Mouse (Mus musculus): ENCODE measurements at regions not wholly inside any gene's neighbourhood (a gene's known extent, or its start where the extent isn't known, plus 50 kb on each side); places are given as distances from the start of the nearest gene placed in this dataset.

DNA sequence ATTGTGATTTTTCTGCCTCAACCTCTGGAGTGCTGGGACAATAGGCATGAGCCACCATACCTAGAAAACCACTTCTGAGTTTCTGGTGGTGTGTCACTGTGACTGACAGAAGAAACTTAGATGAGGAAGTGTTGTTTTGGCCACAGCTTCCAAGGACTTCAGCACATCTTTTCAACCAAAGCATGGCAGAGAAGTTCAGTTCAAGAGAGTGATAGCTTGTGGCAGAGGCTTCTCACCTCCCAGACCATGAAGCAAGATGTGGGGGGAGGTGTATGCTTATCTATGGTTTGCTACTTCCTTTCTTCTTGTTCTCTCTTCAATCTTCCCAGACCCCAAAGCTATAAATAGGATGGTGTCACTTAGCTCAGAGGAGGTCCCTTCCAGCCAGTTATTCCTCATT, 753.3 kb downstream of the Car8 start:
- H3K4me3 ChIP-seq (replicated peaks) = no peak overlapping the region
- no peak for ATAC-seq (ENCODE audit: low FRiP score)
- no peak overlapping the region for H3K4me2 ChIP-seq
- no peaks in the 10 kb centered on the region for H3K36me3 ChIP-seq
- H3K27me3 ChIP-seq (replicated peaks) = no peaks in the 10 kb centered on the region
- H3K27ac ChIP-seq (replicated peaks) = no peak overlapping the region
- H3K9ac ChIP-seq (replicated peaks) = no peak overlapping the region
- H3K9me3 ChIP-seq (replicated peaks) = no peaks in the 10 kb centered on the region
- H3K4me1 ChIP-seq = no peaks in the 10 kb centered on the region

- ATAC-seq (ENCODE audit: low FRiP score) = no peak; the same call in 1 of the 2 replicates
- peak overlapping the region; percentile 25; the same call in 1 of the 2 replicates for H3K4me2 ChIP-seq
- no peaks in the 10 kb centered on the region for H3K9me3 ChIP-seq (replicated peaks)
- H3K27me3 ChIP-seq (replicated peaks) = no peaks in the 10 kb centered on the region
- 9% methylated on average over 9 of the region's 9 CpGs for WGBS
- H3K36me3 ChIP-seq = no peaks in the 10 kb centered on the region
- no peak overlapping the region for H3K4me3 ChIP-seq (replicated peaks)
- peaks cover 11% of the 10 kb centered on the region; the same call in 1 of the 2 replicates for H3K4me1 ChIP-seq
- H3K27ac ChIP-seq (replicated peaks) = 0 out of 2 replicates have a peak overlapping the region, but pooled peaks have one; percentile 28
- H3K9ac ChIP-seq (replicated peaks) = no peak overlapping the region
These were observed 783.7 kb downstream of the Car8 start for GRCm38 (mm10) chr4:7455130-7455529.

GRCm38 (mm10) chr4:7452678-7453077, 786.2 kb downstream of the Car8 start:
- Histone ChIP-seq H3K9ac (replicated peaks) (no peak overlapping the region), H3K27me3 (replicated peaks) (no peaks in the 10 kb centered on the region), H3K9me3 (replicated peaks) (no peaks in the 10 kb centered on the region), H3K4me3 (replicated peaks) (no peak overlapping the region), H3K4me2 (no peak overlapping the region), H3K4me1 (peaks cover 11% of the 10 kb centered on the region; the same call in 1 of the 2 replicates), H3K36me3 (no peaks in the 10 kb centered on the region), H3K27ac (replicated peaks) (no peak overlapping the region)
- no peak for ATAC-seq (ENCODE audit: low FRiP score)
- 68% methylated on average over 3 of the region's 3 CpGs for WGBS

DNA sequence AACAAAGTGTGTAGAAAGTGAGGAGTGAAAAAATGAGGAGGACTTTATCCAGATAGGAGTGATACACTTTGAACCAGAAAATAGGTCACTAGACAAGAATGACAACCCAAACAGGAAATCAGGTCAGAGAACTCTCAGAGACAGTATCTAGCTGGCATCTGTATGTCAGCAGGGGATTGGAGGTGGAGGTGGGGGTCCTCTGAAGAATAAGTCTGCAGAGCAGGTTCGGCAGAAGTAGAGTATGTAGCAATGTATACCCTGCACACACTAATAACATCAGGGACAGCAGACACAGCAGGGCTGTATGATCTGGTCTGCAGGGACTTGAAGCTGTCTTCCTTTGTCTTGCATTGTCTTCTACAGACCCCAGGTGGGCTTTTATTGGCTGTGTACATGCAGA, 787.9 kb downstream of the Car8 start:
- Histone ChIP-seq H3K27ac (replicated peaks) (no peak overlapping the region), H3K4me2 (no peak overlapping the region), H3K9ac (replicated peaks) (no peak overlapping the region), H3K9me3 (replicated peaks) (no peaks in the 10 kb centered on the region), H3K36me3 (no peaks in the 10 kb centered on the region), H3K4me3 (replicated peaks) (no peak overlapping the region), H3K4me1 (peaks cover 11% of the 10 kb centered on the region; the same call in 1 of the 2 replicates), H3K27me3 (replicated peaks) (no peaks in the 10 kb centered on the region)
- ATAC-seq (ENCODE audit: low FRiP score) = no peak
- WGBS = 39% methylated on average over 1 of the region's 1 CpGs

GRCm38 (mm10) chr4:7429308-7429707, 809.5 kb downstream of the Car8 start:
- Histone ChIP-seq H3K9me3 (replicated peaks) (no peaks in the 10 kb centered on the region), H3K27ac (replicated peaks) (no peak overlapping the region), H3K27me3 (replicated peaks) (no peaks in the 10 kb centered on the region), H3K4me2 (no peak overlapping the region), H3K4me1 (no peaks in the 10 kb centered on the region), H3K36me3 (no peaks in the 10 kb centered on the region), H3K4me3 (replicated peaks) (no peak overlapping the region), H3K9ac (replicated peaks) (no peak overlapping the region)
- ATAC-seq (ENCODE audit: low FRiP score) = no peak
- WGBS = 86% methylated on average over 3 of the region's 3 CpGs

- no peak for ATAC-seq (ENCODE audit: low FRiP score)
- no peak overlapping the region for H3K4me2 ChIP-seq
- H3K9ac ChIP-seq (replicated peaks) = no peak overlapping the region
- H3K4me1 ChIP-seq = no peaks in the 10 kb centered on the region
- no peak overlapping the region for H3K4me3 ChIP-seq (replicated peaks)
- H3K36me3 ChIP-seq = no peaks in the 10 kb centered on the region
- no peak overlapping the region for H3K27ac ChIP-seq (replicated peaks)
- H3K9me3 ChIP-seq (replicated peaks) = no peaks in the 10 kb centered on the region
- H3K27me3 ChIP-seq (replicated peaks) = no peaks in the 10 kb centered on the region
These were observed 814.8 kb downstream of the Car8 start for GRCm38 (mm10) chr4:7424081-7424480.

GRCm38 (mm10) chr4:7423204-7423603, 815.6 kb downstream of the Car8 start:
- no peaks in the 10 kb centered on the region for H3K4me1 ChIP-seq
- H3K27me3 ChIP-seq (replicated peaks) = no peaks in the 10 kb centered on the region
- no peaks in the 10 kb centered on the region for H3K9me3 ChIP-seq (replicated peaks)
- no peak overlapping the region for H3K4me3 ChIP-seq (replicated peaks)
- no peak overlapping the region for H3K9ac ChIP-seq (replicated peaks)
- H3K4me2 ChIP-seq = no peak overlapping the region
- ATAC-seq (ENCODE audit: low FRiP score) = no peak
- no peak overlapping the region for H3K27ac ChIP-seq (replicated peaks)
- H3K36me3 ChIP-seq = no peaks in the 10 kb centered on the region
- 71% methylated on average over 4 of the region's 4 CpGs for WGBS

GRCm38 (mm10) chr4:7422787-7423186, 816.1 kb downstream of the Car8 start:
- no peak for ATAC-seq (ENCODE audit: low FRiP score)
- Histone ChIP-seq H3K4me2 (no peak overlapping the region), H3K27ac (replicated peaks) (no peak overlapping the region), H3K27me3 (replicated peaks) (no peaks in the 10 kb centered on the region), H3K9ac (replicated peaks) (no peak overlapping the region), H3K9me3 (replicated peaks) (no peaks in the 10 kb centered on the region), H3K36me3 (no peaks in the 10 kb centered on the region), H3K4me1 (no peaks in the 10 kb centered on the region), H3K4me3 (replicated peaks) (no peak overlapping the region)
- WGBS = 61% methylated on average over 3 of the region's 3 CpGs

DNA sequence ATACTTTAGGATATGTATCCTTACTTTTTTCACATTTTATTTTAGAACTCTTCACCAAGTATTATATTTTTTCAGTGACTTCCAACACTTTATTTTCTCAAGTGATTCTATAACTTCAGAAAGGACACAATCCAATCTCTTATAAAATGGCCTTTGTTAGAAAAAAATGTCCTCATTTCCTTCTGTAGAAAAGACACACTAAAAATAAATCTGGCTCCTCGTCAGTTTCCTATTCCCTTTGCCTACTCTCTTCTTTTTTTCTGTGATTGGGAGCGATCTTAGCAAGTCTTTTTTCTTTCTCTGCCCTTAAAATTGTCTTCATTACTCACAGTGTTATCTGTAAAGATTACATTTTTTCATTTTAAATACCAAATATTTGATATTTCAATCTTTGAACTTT, 824.5 kb downstream of the Car8 start:
- Histone ChIP-seq H3K9ac (replicated peaks) (no peak overlapping the region), H3K4me1 (no peaks in the 10 kb centered on the region), H3K4me2 (no peak overlapping the region), H3K36me3 (no peaks in the 10 kb centered on the region), H3K27me3 (replicated peaks) (no peaks in the 10 kb centered on the region), H3K9me3 (replicated peaks) (no peaks in the 10 kb centered on the region), H3K4me3 (replicated peaks) (no peak overlapping the region), H3K27ac (replicated peaks) (no peak overlapping the region)
- ATAC-seq (ENCODE audit: low FRiP score) = no peak
- 78% methylated on average over 2 of the region's 2 CpGs for WGBS

DNA sequence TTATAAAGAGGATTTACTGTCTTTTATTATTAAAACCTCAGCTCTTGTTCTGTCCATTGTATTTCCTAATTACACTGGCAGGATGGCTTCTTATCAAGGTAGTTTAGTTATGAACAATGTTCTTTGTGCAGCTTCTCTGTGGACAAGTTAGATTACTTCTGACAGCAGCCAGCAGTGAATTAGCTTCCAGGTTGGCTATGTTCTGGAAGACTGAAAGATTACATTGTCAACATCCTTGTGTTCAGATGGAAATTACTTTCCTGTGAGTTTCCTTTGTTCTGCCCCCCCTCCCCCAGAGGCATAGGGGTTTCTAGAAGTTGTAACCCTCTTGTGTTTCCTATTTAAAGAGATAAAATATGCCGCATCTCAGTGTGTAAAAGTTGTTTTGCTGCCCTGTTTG, 846.1 kb downstream of the Car8 start:
- no peak overlapping the region for H3K9ac ChIP-seq (replicated peaks)
- no peaks in the 10 kb centered on the region for H3K9me3 ChIP-seq (replicated peaks)
- H3K27ac ChIP-seq (replicated peaks) = no peak overlapping the region
- WGBS = 50% methylated on average over 1 of the region's 1 CpGs
- H3K4me3 ChIP-seq (replicated peaks) = no peak overlapping the region
- no peaks in the 10 kb centered on the region for H3K4me1 ChIP-seq
- ATAC-seq (ENCODE audit: low FRiP score) = no peak
- H3K36me3 ChIP-seq = no peaks in the 10 kb centered on the region
- H3K4me2 ChIP-seq = no peak overlapping the region
- no peaks in the 10 kb centered on the region for H3K27me3 ChIP-seq (replicated peaks)

DNA sequence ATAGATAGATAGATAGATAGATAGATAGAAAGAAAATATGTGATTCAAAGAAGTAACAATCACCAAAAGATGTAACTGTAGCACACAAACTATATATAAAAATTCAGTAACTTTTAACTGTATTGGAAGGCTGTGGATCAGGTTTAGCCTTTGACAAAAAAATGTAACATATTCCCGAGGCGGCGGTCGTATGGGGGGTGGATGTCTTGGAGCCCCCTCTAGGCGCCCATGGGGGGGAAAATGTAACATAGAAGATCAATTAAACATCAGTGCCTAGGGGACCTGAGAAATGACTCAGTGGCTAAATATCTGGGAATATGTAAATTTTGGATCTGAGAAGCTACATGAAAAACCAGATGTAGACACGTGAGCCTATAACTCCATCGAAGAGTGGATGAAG, 847.2 kb downstream of the Car8 start:
- Histone ChIP-seq H3K9me3 (replicated peaks) (no peaks in the 10 kb centered on the region), H3K9ac (replicated peaks) (no peak overlapping the region), H3K27ac (replicated peaks) (no peak overlapping the region), H3K4me3 (replicated peaks) (no peak overlapping the region), H3K4me1 (no peaks in the 10 kb centered on the region), H3K4me2 (no peak overlapping the region), H3K36me3 (no peaks in the 10 kb centered on the region), H3K27me3 (replicated peaks) (no peaks in the 10 kb centered on the region)
- WGBS = 84% methylated on average over 7 of the region's 7 CpGs
- ATAC-seq (ENCODE audit: low FRiP score) = no peak

DNA sequence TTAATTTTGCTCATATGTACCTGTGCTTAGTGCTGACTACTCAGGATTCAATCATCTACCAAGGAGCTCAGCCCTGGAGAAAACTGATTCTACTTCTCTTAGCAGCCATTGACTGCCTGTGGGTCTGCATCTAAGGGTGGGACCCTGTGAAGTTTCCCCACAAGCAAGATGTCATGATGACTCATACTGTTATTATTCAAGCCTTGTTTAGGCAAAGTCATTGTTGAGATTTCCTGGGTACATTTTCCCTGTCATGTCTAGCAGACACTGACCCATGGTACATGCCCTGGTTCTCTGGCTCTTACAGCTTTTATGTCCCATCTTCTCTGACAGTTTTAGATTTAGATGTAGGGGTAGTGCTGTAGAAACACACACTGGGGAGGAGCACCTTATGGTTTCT, 853.8 kb downstream of the Car8 start:
- H3K36me3 ChIP-seq = no peaks in the 10 kb centered on the region
- no peak for ATAC-seq (ENCODE audit: low FRiP score)
- H3K4me3 ChIP-seq (replicated peaks) = no peak overlapping the region
- H3K9ac ChIP-seq (replicated peaks) = no peak overlapping the region
- H3K4me2 ChIP-seq = no peak overlapping the region
- no peaks in the 10 kb centered on the region for H3K9me3 ChIP-seq (replicated peaks)
- H3K4me1 ChIP-seq = no peaks in the 10 kb centered on the region
- H3K27ac ChIP-seq (replicated peaks) = no peak overlapping the region
- no peaks in the 10 kb centered on the region for H3K27me3 ChIP-seq (replicated peaks)

- 65% methylated on average over 2 of the region's 2 CpGs for WGBS
- no peaks in the 10 kb centered on the region for H3K27me3 ChIP-seq (replicated peaks)
- H3K4me2 ChIP-seq = no peak overlapping the region
- H3K4me3 ChIP-seq (replicated peaks) = no peak overlapping the region
- no peaks in the 10 kb centered on the region for H3K9me3 ChIP-seq (replicated peaks)
- no peak overlapping the region for H3K9ac ChIP-seq (replicated peaks)
- no peak overlapping the region for H3K27ac ChIP-seq (replicated peaks)
- no peak for ATAC-seq (ENCODE audit: low FRiP score)
- no peaks in the 10 kb centered on the region for H3K36me3 ChIP-seq
- H3K4me1 ChIP-seq = no peaks in the 10 kb centered on the region
These were observed 858.8 kb downstream of the Car8 start for GRCm38 (mm10) chr4:7379996-7380395.
